Mouse (Mus musculus): ENCODE measurements around the gene Cdan1. TPM values are rescaled to one million over a fixed set of nuclear protein-coding genes. Genes with fewer than 3 reads are reported as not detected.
A peak's percentile ranks its signal among the peaks of the same experiment; 100 is the strongest.
"Not testable (repeated sequence)": the region's sequence is repeated elsewhere in the genome, so short reads cannot be mapped to it uniquely, and the experiment has no call there.

The Cdan1 gene
- total and polyA plus RNA-seq, 3 experiments: 11.4 to 26.6 (median 12.4) TPM

DNA sequence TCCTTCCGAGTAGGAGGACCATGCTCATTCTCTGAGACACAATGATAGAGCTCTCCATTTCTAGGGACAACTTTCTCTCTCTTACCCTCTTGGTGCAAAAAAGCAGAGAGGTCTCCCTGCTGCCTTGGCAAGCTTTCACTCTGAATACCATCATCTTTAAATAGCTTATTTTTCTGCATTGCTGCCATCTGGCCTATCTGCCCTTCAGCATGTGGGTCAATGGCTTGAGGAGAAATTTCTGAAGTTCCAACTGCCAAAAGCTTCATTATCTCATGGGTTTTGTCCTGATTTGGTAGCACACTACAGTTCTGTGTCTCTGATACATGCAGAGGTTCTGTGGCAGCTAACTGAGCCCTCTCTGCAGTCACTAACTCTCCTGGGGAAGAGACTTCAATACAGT lies 104.4 kb downstream of the Cdan1 start:
- DNase-seq: no peak

DNA sequence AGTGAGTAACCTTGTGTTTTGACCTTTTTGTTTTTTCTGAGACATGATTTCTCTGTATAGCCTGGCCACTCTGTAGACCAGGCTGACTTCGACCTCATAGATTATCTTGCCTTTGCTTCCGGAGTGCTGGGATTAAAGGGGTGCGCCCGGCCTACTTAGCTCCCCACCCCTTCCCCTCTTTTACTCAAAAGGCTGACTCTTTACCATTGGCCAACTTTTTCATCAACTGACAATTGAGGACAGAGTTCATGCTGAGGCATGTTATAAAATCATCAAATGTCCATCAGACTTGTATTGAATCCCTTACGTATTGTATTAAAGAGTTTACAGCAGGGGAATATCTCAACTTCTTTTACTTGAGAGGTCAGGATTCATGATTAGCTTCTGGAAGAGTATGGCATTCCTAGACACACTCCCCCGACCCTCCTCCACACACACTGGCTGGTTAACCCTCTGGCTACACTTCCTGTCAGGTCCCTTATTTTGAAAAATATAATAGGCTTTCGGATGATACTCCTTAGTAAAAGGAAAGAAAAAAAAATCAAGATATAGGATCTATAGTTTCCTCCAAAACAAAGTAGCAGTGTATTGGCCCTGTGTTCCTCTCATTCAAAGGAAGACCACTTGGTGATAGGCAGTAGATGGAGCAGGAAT lies 117.9 kb downstream of the Cdan1 start:
- DNase-seq: no peak

DNA sequence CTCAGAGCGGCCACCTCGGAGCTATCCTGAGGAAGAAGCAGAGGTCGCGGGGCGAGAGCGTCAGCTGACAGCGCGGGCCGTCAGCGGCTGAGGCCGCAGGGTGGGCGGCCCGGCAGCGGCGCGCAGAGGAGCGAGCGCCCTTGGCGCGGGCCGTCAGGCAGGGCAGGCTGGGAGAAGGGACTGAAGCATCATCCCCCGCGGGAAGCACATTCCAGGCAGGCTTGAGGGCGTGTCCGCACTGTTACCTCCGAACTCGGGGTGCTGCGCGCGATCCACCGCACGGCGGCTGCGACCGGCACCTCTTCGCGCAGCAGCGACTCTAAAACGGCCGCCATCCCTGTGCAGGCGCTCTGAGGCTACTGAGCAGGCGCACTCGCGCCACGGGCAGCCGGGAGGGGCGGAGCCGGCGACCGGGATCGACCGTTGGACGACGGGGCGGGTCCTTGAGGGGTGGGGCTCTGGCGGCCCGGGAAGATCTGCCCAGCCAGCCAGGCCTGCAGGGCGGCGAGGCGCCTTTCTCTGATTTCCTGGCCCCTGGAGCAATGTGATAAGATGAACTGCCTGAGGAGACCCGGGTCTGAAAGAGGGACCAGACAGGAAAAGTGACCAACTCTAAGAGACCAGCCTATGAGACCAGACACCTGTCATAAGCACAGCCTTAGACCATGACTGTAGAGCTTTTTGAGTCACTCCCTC lies 118.6 kb downstream of the Cdan1 start:
- DNase-seq: peak; percentile 97

DNA sequence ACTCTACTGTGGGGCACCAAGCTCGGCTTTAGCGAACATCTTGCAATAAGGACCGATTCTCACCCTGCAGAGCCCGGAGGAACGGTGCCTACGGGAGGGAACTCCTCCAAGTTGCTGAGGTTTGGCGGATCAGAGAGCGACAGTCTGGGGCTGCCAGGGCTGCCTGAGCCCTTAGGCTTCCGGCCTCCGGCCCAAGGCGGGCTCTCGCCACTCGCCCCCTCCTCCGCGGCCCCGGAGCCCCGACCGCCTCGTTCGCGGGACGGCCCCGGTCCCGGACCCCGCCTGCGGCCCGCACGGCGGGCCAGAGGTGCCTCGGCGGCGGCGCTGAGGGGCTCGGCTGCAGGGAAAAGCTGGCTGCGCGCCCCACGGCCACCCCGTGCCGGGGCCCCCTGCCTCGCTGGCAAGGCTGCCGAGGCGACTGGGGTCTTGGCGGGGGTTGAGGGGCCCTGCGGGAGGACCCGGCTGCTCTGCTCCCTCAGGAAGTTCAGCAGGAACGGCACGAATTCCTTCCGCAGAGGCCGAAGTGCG lies 119.2 kb downstream of the Cdan1 start:
- DNase-seq: no peak

DNA sequence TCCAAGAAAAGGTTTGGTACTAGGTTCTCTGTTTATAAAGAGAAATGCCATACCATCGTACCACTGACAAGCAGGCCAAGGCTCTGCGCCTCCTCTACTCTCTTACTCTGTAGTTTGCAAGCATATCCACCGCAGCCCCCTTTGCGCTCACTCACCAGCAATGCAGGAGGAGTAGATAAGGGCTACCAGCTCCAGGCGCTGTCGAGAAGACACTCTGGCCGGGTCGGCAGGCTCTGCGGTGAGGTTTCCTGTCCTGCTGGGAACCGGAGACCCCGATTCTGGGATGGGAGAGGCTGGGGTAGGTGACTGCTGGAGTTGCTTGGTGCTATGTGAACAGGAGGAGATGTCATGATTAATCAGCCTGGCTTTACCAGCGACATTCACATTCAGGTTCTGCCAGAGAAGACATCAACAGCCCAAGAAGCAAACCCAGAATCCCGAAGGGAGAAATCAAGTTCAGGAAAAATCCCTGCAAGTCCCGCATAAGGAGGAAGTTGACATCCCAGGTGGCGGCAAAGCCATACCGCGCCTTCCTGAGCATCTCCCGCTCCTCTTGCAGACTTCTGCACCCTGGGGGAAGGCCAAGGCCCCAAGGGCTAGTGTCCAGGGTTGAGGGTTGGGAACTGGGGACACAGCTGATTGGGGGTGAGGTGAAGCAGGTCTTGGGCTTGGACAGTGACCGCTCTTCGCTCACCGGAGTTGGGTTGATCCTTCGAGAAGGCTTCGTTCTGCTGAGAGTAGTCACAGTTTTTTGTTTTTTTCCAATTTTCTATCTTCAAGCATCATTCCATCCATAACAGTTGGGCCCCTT lies 119.9 kb downstream of the Cdan1 start:
- DNase-seq: peak; percentile 20

DNA sequence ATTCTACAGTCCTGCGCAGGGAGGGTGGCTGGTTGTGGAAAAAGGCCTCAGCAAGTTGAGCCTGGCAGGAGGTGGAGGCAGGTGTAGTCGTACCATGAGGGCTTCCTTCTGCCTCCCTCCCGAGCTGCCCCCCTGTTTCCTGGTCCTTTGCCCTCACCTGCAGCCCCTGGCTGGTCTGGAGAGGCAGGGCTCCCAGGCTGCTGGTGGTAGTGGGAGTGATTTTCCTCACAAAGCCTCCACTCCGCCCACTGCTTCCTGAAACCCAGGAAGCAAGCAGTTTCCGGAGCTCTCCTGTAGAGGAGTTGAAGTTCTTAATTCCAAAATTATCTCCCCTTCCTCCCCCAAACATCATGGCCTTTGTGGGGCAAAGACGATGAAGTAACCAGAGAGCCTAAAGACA lies 125.8 kb downstream of the Cdan1 start:
- DNase-seq: no peak

DNA sequence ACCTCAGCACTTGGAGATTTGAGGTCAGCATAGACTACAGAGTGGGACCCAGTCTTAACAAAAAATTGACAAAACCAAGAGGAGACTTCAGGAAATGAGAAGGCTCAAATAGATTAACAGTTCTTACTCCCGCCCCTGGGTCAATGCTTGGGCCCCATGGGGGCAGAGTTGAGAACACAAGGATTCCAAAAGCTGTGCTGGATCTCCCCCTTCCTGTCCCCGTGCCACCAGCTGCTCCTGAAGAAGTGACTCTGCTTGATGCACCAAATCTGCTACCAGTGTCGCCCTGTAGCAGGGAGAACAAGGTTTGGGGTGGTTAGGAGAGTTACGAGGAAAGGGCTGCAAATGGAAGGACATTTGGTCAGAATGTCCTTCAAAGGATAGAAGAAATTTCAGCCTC lies 126.3 kb downstream of the Cdan1 start:
- no peak for DNase-seq

DNA sequence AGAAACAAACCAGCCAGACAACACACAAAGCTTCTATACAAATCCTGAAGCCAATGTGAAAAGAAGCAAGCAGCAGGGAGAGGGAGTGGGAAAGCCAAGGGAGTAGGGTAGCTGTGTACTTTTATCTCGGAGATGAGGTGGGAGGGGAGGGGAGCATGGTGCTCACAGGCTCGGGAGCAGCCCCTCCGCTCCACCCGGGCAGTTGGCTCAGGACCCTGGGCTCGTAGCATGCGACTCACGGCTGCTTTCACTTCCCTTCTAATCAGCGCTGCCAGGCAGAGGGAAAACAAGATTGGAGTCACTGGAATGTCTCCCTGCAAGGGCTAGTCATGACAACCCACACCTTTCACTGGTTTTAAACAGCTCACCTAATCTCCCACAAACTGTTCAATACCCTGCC lies 127.4 kb downstream of the Cdan1 start:
- no peak for DNase-seq

DNA sequence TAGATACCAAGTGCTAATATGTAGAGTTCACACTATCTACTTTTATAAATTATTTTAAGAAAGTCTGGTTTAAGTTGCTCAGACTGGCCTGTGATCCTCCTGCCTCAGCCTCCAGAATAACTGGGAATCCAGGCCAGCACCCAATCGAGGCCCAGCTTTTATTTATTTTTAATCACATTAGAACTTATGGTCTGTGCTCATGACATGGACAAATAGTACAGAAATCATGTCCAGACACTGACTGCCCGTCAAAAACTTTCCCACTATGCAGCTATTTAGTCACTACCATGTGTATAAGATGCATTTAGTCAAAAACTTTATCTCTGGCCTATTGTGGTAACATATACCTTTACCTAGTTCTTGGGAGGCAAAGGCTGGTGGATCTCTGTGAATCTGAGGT lies 128.0 kb downstream of the Cdan1 start:
- DNase-seq: no peak

DNA sequence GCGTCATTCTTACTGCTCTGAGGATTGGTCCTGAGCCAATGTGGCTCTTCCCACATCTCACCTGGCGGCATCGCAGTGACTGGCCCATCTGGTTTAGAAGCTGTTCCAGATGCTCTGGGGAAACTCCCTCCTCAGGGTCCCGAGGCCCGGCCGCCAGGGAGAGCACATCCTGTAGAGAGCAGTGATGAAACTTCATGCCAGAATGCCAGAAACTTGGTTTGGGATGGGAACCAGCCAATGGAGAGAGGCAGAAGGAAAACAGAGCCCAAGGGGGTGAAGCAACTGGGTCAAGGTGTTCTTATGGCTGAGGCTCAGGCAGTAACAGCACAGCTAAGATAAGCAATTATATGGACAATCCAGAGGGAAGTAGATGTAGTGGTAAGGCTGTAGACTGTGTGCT lies 129.1 kb downstream of the Cdan1 start:
- DNase-seq: no peak

DNA sequence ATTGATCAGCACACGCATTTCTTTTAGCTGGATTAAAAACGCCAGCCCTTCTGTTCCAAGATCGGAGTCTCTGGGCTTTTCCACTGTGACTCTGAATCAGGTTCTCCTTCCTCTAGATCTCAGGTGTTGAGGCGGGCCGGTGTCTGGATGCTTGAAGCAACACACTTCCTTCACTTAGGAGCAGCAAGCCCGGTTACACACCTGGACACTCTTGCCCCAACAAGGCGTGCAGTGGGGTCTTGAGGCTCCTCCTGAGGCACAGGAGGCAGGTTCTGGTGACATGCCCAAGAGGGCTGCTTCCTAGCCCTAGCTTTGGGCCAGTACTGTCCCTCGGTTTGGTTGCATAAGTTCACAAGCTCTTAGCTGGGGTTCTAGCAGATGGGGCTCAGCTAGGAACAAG lies 131.4 kb downstream of the Cdan1 start:
- DNase-seq: no peak

DNA sequence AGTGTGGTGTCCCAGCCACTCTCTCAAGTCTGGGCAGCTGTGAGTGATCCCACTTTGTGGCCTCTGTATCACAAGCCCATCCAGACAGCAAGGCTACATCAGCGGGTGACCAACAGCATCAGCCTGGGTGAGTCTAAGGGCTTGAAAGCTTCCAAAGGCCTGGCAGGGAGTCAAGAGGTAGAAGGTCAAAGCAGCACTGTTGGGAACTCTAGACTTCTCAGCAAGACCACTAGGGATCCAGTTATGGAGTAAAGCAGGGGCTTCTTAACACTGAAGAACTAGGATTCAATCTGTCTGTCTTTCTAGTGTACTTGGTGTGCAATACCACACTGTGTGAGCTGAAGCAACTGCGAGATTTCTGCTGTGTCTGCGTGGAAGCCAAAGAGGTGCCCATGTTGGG lies 136.5 kb downstream of the Cdan1 start:
- no peak for DNase-seq

DNA sequence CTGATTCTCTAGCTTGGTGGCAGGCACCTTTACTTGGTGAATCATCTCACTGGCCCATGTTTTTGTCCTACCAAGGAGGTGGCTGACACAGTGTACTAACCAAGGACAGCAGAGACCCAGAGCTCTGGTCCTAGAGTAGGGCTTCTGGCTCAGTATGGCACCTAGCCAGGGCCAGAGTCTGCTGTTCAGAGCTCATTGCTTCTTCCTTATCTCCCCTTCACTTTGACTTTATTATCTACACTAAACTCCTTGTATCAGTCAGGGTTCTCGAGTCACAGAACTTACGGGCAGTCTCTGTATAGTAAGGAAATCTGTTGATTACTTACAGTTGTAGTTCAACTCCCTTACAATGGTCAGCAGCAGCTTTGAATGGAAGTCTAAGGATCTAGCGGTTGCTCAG lies 139.0 kb downstream of the Cdan1 start:
- peak; percentile 23 for DNase-seq

DNA sequence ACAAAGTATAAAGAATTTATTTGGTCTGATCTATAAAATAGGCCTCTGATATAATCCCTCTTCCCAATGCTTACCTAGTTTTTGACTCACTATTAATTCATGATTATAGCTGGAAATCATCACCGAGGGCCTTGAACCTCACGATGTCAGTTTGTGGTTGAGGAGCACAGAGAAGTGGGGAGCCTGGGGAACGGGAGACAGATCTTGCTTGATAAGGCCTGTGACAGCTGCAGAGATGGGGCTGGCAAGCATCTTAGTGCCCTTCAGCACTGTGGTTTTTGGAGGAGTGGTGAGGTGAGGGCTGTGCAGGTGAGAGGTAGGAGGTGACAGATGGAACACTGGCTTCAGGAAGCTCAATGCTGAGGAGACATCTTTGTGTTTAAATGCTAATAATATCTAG lies 139.8 kb downstream of the Cdan1 start:
- no peak for DNase-seq

DNA sequence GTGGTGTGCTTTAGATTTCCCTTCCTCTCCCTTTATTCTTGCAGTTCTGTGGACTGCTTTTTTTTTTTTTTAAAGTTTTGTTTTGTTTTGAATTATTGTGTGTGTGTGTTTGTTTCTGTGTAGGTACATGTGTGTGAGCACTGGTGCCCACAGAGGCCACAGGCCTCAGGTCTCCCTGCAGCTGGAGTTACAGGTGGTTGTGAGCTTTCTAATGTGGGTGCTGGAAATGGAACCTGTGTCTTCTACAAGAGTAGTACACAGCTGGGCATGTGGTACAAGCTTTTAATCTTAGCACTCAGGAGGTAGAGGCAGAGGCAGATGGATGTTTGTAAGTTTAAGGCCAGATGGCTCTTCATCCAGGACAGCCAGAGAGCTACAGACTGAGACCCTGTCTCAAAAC lies 142.9 kb downstream of the Cdan1 start:
- no peak for DNase-seq

DNA sequence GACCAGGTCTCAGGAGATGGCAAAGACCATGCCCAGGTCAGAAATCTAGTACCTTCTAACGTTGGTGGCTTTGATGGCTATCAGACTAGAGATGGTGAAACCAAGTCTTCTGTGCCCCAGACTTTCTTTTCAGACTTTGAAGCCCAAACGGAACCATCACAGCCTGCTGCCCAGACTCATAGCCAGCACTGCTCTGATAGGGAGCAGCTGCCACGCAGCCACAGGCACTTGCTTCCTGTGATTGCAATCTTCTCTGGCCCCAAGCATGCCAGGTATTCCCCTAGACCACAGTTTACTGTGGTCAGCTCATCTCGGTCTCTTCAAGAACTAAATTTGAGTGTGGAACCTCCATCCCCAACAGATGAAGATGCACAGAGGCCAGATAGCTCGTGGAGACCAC lies 147.3 kb downstream of the Cdan1 start:
- DNase-seq: no peak

DNA sequence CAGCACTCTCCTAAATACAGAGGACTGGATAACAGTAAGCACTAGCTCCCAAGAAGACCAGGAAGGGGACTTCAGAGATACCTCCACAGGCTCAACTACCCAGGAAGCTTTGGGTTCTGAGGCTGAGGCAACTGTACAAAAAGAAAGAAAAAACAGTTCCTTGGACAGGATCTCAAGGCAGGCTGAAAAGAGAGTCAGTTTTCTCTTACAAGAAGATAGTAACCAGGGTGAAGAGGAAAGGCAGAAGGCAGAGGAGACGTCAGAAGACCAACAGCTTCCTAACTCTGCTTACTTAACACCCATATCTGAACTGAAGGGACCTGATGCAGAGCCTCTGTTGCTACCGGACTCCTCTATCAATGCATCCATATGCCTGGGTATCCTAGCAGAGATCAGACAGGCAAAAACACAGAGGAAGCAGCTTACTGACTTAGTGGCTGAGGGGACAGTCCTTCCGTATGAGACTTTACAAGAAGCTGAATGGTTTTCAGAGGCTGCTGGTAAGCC lies 149.5 kb downstream of the Cdan1 start:
- DNase-seq: no peak

DNA sequence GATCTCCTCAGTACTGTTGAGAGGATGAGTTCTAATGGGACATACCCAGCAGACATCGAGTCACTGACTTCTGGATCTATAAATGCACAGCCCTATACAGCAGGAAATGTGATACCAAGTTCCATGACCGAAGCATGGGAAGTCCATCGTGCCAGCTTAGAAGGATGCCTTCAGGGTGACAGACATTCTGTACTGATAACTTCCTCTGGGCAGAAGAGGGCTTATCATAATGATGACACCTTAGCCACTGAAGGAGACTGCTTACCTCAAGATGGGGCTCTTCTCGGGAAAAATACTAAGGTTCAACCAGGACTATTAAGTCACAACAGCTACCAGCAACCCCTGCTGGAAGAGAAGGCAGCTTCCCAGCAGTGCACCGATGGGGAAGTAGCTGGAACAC lies 152.2 kb downstream of the Cdan1 start:
- no peak for DNase-seq

DNA sequence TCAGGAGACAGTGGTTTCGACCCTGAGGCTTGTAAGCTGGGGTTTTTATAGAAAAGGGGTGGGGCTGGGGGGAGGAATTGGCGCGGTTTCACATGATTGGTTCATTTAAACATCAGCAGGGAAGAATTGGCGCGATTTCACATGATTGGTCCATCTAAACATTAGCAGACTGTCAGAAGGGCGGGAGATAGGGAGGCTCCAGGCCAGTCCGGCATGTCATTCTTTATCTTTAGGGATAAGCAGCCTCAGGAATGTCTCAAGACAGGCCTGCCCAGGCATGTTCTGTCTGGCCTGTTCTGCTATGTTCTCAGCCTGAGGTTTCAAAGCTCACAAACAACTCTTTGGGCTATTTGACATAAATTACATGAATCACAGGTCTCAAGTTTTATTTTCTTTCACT lies 168.8 kb downstream of the Cdan1 start:
- not testable (repeated sequence) for DNase-seq

DNA sequence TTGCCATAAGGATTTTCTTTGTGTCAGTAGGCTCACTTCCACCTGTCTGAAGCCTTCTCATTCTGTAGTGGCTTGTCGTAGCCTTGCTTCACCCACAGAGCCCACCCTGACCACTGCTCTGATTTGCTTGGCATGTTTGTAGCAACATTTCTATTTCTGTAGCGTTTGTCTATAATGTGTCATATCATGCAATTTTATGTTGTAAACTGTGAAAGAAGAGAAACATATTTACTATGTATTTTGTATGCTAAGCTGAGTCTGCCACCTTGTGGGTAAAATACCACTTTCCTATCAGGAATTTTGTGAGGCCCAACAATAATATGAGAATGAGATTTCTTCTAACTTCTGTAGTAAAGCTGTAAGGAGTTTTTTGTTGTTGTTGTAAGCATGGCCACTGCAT lies 179.7 kb downstream of the Cdan1 start:
- DNase-seq: no peak

DNA sequence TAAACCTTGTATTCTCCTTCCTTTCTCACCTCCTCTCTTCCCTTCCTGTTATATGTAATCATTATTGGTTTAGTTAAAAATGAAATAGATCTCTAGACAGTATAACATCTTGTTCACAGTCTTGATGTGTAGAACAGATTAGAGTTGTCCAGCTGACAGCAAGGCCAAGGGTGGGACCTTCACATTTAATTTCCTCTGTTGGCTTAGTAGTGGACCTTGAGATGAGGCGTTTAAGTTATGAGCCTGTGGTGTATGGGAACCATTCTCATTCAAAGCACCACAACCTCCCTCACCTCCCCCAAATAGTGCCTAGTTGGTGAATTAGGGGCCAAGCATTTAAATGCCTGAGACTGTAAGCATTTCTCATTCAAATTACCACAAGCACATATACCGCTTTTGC lies 182.5 kb downstream of the Cdan1 start:
- DNase-seq: peak; percentile 72
